Mouse (Mus musculus) ES-Bruce4 (cell line): ENCODE results near the gene Nudc.

ENCODE experiments used
- CTCF ChIP-seq: IDR thresholded peaks from one replicate; pipeline ENCODE4 v1.8.1; 2011; ENCODE audit warnings: low read depth, low read length
- EP300 ChIP-seq: IDR thresholded peaks from 2 replicates; pipeline ENCODE4 v1.6.1; 2011; ENCODE audit warnings: low read depth, low read length; ENCODE audit not compliant: insufficient read depth
- POLR2A ChIP-seq: IDR thresholded peaks from one replicate; pipeline ENCODE4 v1.8.1; 2011; ENCODE audit warnings: low read length; ENCODE audit not compliant: insufficient read depth

GRCm38 (mm10) chr4:133592570-133592969 lies 46.8 kb upstream of the Nudc start:
- peak; percentile 91 for TF ChIP-seq CTCF
- TF ChIP-seq EP300 = 0 out of 2 replicates have a peak, but pooled peaks have one; percentile 9
- no peak for TF ChIP-seq POLR2A
